Mouse (Mus musculus): ENCODE results near the gene Psip1.
A peak's percentile ranks its signal among the peaks of the same experiment; 100 is the strongest.

The Psip1 gene

GRCm38 (mm10) chr4:83417160-83417819, 69.0 kb downstream of the Psip1 start, which contains the start of gene Snapc3:
Snapc3 (plus strand) TSS chr4:83417724.
- peak; percentile 96 to 97 for DNase-seq

DNA sequence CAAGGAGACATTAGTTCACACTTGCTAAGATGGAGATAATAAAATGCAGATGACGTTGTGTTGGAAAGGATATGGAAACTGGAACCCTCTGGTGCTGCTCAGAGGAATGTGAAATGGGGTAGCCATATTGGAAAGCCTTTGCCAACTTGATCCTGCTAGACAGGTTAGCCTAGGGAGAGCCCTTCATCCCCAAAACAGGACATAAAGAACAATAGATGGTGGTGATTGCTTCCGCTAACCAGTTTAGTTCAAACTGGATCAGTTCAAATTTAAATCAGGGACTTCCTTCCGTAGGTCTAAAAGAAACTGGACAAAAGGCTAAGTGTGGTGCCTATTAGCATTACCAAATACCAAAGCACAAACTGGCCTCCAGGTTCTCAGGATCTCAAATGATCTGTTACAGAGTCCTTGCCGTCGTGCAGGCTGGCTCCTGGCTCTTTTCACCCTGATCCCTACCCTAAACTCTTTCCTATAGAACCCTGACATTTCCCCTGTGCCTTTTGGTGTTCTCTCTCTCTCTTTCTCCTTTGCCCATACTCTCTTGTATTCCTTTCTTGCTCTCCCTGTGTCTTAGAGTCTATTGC, 71.9 kb downstream of the Psip1 start:
- no peak for DNase-seq

DNA sequence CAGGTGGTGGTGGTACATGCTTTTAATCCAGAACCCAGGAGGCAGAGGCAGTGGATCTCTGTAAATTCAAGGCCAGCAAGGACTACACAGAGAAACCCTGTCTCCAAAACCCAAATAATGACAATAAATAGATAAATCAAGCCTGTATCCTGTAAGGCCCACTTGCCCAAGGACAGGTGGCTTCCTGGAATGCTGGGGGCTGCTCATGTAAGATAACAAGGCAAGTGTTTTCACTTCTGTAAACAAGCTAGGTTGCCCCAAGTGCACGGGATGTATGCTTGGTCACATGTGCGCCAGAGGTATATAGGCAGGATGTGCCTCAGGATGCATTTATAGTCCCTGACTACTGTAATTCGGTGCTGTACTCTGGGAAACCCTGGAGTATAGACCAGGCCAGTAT, 74.2 kb downstream of the Psip1 start:
- DNase-seq, result no peak

DNA sequence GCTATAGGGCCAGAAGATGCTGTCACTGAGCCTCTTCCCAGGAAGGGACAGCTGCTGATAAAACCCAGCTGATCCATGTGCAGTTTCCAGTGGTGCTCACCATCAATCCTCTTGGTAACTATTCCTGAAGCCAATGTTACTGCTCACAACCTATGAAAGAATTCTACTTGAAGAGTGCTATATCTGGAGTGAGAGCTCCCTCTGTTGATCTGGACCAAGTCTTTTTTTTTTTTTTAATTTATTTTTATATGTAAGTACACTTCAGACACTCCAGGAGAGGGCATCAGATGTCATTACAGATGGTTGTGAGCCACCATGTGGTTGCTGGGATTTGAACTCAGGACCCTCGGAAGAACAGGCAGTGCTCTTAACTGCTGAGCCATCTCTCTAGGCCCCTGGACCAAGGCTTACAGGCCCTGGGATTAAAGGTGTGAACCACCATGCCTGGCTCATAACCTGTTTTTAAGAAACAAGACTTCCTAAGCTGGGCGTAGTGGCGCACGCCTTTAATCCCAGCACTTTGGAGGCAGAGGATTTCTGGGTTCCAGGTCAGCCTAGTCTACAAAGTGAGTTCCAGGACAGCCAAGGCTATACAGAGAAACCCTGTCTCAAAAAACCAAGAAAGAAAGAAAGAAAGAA, 76.3 kb downstream of the Psip1 start:
- DNase-seq, result no peak

DNA sequence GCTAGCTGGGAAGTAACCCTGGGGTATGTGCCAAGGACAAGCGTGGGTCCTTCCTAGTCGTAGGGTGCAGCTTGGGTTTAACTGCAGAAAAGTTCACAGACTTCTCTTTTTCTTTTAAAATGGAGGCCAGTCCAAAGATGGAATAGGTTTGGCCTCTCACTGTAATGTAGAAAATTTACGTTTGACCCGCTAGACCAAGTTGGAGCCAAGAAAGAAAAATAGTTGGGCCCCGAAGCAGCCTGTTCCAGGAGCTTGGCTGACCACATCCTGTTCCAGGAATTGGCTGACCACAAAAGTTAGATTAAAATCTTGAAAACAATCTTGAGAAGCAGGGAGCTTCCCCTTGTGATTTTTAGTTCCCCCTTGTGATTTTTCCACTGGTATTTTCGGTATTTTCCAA, 78.6 kb downstream of the Psip1 start:
- no peak for DNase-seq
